Mouse (Mus musculus): ENCODE results near the gene Hist1h3a. TPM values are rescaled to one million over a fixed set of nuclear protein-coding genes. Genes with fewer than 3 reads are reported as not detected.
"Not testable (repeated sequence)": the region's sequence is repeated elsewhere in the genome, so short reads cannot be mapped to it uniquely, and the experiment has no call there.

The Hist1h3a gene
- 38.4 and 54.1 TPM in 2 replicates for polyA plus RNA-seq (2012; rRNA removed)

GRCm38 (mm10) chr13:23761871-23762821 is at the start of gene Hist1h3a:
TSS of gene Hist1h3a (minus strand) at chr13:23762386.
- peak; percentile 66 for TF ChIP-seq POLR2A (IDR thresholded peaks at IDR 0.05; ENCODE audit: low read depth, low read length)
- H3K4me1 ChIP-seq (ENCODE audit: control insufficient read depth, insufficient read depth, insufficient read length); H3K36me3 ChIP-seq (ENCODE audit: control insufficient read depth, insufficient read depth, low read length); H3K27me3 ChIP-seq (ENCODE audit: control insufficient read depth, insufficient read depth, low read length): not testable (repeated sequence)
- Histone ChIP-seq H3K27ac (ENCODE audit: insufficient read depth, low read length) (peak within 1 kb of the TSS; percentile 86), H3K4me3 (ENCODE audit: extremely low read depth, insufficient read depth, insufficient read length) (peak within 1 kb of the TSS; percentile 60)
- WGBS = under 1% methylated on average over 38 of the region's 52 CpGs
- DNase-seq (ENCODE audit: low read depth in 1 of 2, low spot score in 2 of 2) = peak; percentile 65 to 88

GRCm38 (mm10) chr13:23806422-23807052 is 44.4 kb upstream of the Hist1h3a start, which contains the start of gene Slc17a2:
TSS of gene Slc17a2 (plus strand) at chr13:23806993.
- no peaks in the 10 kb centered on the region for H3K4me1 ChIP-seq (ENCODE audit: control insufficient read depth, insufficient read depth, insufficient read length)
- H3K27ac ChIP-seq (ENCODE audit: insufficient read depth, low read length) = no peak within 1 kb of the TSS
- no peaks in the 10 kb centered on the region for H3K36me3 ChIP-seq (ENCODE audit: control insufficient read depth, insufficient read depth, low read length)
- DNase-seq (ENCODE audit: low read depth in 1 of 2, low spot score in 2 of 2) = no peak
- no peak for TF ChIP-seq CTCF (IDR thresholded peaks at IDR 0.05; ENCODE audit: extremely low read depth, insufficient read depth, insufficient read length, insufficient replicate concordance)
- TF ChIP-seq POLR2A (IDR thresholded peaks at IDR 0.05; ENCODE audit: low read depth, low read length) = no peak
- H3K4me3 ChIP-seq (ENCODE audit: extremely low read depth, insufficient read depth, insufficient read length) = no peak within 1 kb of the TSS
- no peaks in the 10 kb centered on the region for H3K27me3 ChIP-seq (ENCODE audit: control insufficient read depth, insufficient read depth, low read length)
- 87% methylated on average over 15 of the region's 15 CpGs for whole genome bisulfite sequencing

GRCm38 (mm10) chr13:23804532-23804931 is 42.3 kb upstream of the Hist1h3a start:
- Histone ChIP-seq H3K27me3 (ENCODE audit: control insufficient read depth, insufficient read depth, low read length) (no peaks in the 10 kb centered on the region), H3K4me1 (ENCODE audit: control insufficient read depth, insufficient read depth, insufficient read length) (no peaks in the 10 kb centered on the region), H3K4me3 (ENCODE audit: extremely low read depth, insufficient read depth, insufficient read length) (no peak overlapping the region), H3K36me3 (ENCODE audit: control insufficient read depth, insufficient read depth, low read length) (no peaks in the 10 kb centered on the region), H3K27ac (ENCODE audit: insufficient read depth, low read length) (no peak overlapping the region)
- no peak for DNase-seq (ENCODE audit: low read depth in 1 of 2, low spot score in 2 of 2)
- TF ChIP-seq CTCF (IDR thresholded peaks at IDR 0.05; ENCODE audit: extremely low read depth, insufficient read depth, insufficient read length, insufficient replicate concordance) = no peak
- no peak for TF ChIP-seq POLR2A (IDR thresholded peaks at IDR 0.05; ENCODE audit: low read depth, low read length)
- 82% methylated on average over 2 of the region's 2 CpGs for WGBS

GRCm38 (mm10) chr13:23799405-23799804 is 37.2 kb upstream of the Hist1h3a start:
- H3K36me3 ChIP-seq (ENCODE audit: control insufficient read depth, insufficient read depth, low read length) = no peaks in the 10 kb centered on the region
- no peaks in the 10 kb centered on the region for H3K27me3 ChIP-seq (ENCODE audit: control insufficient read depth, insufficient read depth, low read length)
- peak in 1 of 2 experiments; percentile 8 for DNase-seq (ENCODE audit: low read depth in 1 of 2, low spot score in 2 of 2)
- 13% methylated on average over 5 of the region's 5 CpGs for WGBS
- H3K4me3 ChIP-seq (ENCODE audit: extremely low read depth, insufficient read depth, insufficient read length) = no peak overlapping the region
- peaks cover 6% of the 10 kb centered on the region for H3K4me1 ChIP-seq (ENCODE audit: control insufficient read depth, insufficient read depth, insufficient read length)
- no peak for TF ChIP-seq CTCF (IDR thresholded peaks at IDR 0.05; ENCODE audit: extremely low read depth, insufficient read depth, insufficient read length, insufficient replicate concordance)
- TF ChIP-seq POLR2A (IDR thresholded peaks at IDR 0.05; ENCODE audit: low read depth, low read length) = no peak
- H3K27ac ChIP-seq (ENCODE audit: insufficient read depth, low read length) = no peak overlapping the region

GRCm38 (mm10) chr13:23792520-23792919 is 30.3 kb upstream of the Hist1h3a start:
- WGBS = 42% methylated on average over 2 of the region's 2 CpGs

GRCm38 (mm10) chr13:23779025-23779424 is 16.8 kb upstream of the Hist1h3a start:
- no peaks in the 10 kb centered on the region for H3K27me3 ChIP-seq (ENCODE audit: control insufficient read depth, insufficient read depth, low read length)
- TF ChIP-seq CTCF (IDR thresholded peaks at IDR 0.05; ENCODE audit: extremely low read depth, insufficient read depth, insufficient read length, insufficient replicate concordance) = no peak
- TF ChIP-seq POLR2A (IDR thresholded peaks at IDR 0.05; ENCODE audit: low read depth, low read length) = no peak
- DNase-seq (ENCODE audit: low read depth in 1 of 2, low spot score in 2 of 2) = no peak
- H3K4me3 ChIP-seq (ENCODE audit: extremely low read depth, insufficient read depth, insufficient read length) = no peak overlapping the region
- H3K4me1 ChIP-seq (ENCODE audit: control insufficient read depth, insufficient read depth, insufficient read length) = no peaks in the 10 kb centered on the region
- H3K27ac ChIP-seq (ENCODE audit: insufficient read depth, low read length) = no peak overlapping the region
- WGBS = 77% methylated on average over 4 of the region's 4 CpGs
- H3K36me3 ChIP-seq (ENCODE audit: control insufficient read depth, insufficient read depth, low read length) = no peaks in the 10 kb centered on the region

More at GRCm38 (mm10) chr13:23792520-23792919, 30.3 kb upstream of the Hist1h3a start:
- Histone ChIP-seq H3K36me3 (ENCODE audit: control insufficient read depth, insufficient read depth, low read length) (no peaks in the 10 kb centered on the region), H3K4me3 (ENCODE audit: extremely low read depth, insufficient read depth, insufficient read length) (no peak overlapping the region), H3K27ac (ENCODE audit: insufficient read depth, low read length) (no peak overlapping the region), H3K4me1 (ENCODE audit: control insufficient read depth, insufficient read depth, insufficient read length) (no peaks in the 10 kb centered on the region), H3K27me3 (ENCODE audit: control insufficient read depth, insufficient read depth, low read length) (no peaks in the 10 kb centered on the region)
- TF ChIP-seq POLR2A (IDR thresholded peaks at IDR 0.05; ENCODE audit: low read depth, low read length) = no peak
- TF ChIP-seq CTCF (IDR thresholded peaks at IDR 0.05; ENCODE audit: extremely low read depth, insufficient read depth, insufficient read length, insufficient replicate concordance) = peak; percentile 27; the same call in 1 of the 2 replicates
- DNase-seq (ENCODE audit: low read depth in 1 of 2, low spot score in 2 of 2) = peak; percentile 43 to 50

Measured in spleen, adult 2 months (tissue).